Mouse (Mus musculus) heart, embryonic 15.5 days (tissue): ENCODE results near the gene Lamc2. TPM values are rescaled to one million over a fixed set of nuclear protein-coding genes. Genes with fewer than 3 reads are reported as not detected.
A peak's percentile ranks its signal among the peaks of the same experiment; 100 is the strongest.

Experiments used
- ATAC-seq: fragments of 200-750 bp; cut with Nextera tagmentation; replicated peaks from 2 replicates; pipeline ENCODE4 v1.8.0; 2017; ENCODE audit warnings: low read depth, moderate TSS enrichment; ENCODE audit not compliant: insufficient number of reproducible peaks, insufficient read depth, low FRiP score
- H3K27ac ChIP-seq: fragments of 300-500 bp; sonication (generic); 2 replicates; pipeline ENCODE4 v1.5.1; 2015; ENCODE audit warnings: mild to moderate bottlenecking, inconsistent platforms
- H3K27me3 ChIP-seq: fragments of 300-500 bp; sonication (generic); 2 replicates; pipeline ENCODE4 v1.6.1; 2015; ENCODE audit warnings: inconsistent platforms
- H3K36me3 ChIP-seq: fragments of 300-500 bp; sonication (generic); 2 replicates; pipeline ENCODE4 v1.6.1; 2015; ENCODE audit warnings: mild to moderate bottlenecking, inconsistent platforms
- H3K4me1 ChIP-seq: fragments of 300-500 bp; sonication (generic); replicated peaks from 2 replicates; pipeline ENCODE4 v1.6.1; 2015; ENCODE audit warnings: inconsistent platforms
- H3K4me2 ChIP-seq: fragments of 300-500 bp; sonication (generic); 2 replicates; pipeline ENCODE4 v1.6.1; 2015; ENCODE audit warnings: inconsistent platforms, mild to moderate bottlenecking, moderate library complexity
- H3K4me3 ChIP-seq: fragments of 300-500 bp; sonication (generic); 2 replicates; pipeline ENCODE4 v1.5.1; 2015; ENCODE audit warnings: mild to moderate bottlenecking, inconsistent platforms
- H3K9ac ChIP-seq: fragments of 300-500 bp; sonication (generic); 2 replicates; pipeline ENCODE4 v1.6.1; 2015; ENCODE audit warnings: mild to moderate bottlenecking, inconsistent platforms
- H3K9me3 ChIP-seq: fragments of 300-500 bp; sonication (generic); replicated peaks from 2 replicates; pipeline ENCODE4 v1.6.1; 2016; ENCODE audit warnings: inconsistent platforms
- WGBS: fragments of 180-500 bp; shearing (Covaris S2); methylation state at CpG from one replicate; pipeline ENCODE4 v1.1.7; 2015; ENCODE audit warnings: mixed read lengths; 5-methylcytosine and 5-hydroxymethylcytosine counted together
- polyA plus RNA-seq: library from polyadenylated mRNA; unstranded; fragments of >200 nt; fragmentation: Nextera tagmentation; extraction: Ambion mirVana; gene quantifications from 2 replicates; pipeline ENCODE4 v1.2.1, GENCODE M21; 2015

The Lamc2 gene
- 7.8 and 12.7 TPM in 2 replicates for polyA plus RNA-seq

DNA sequence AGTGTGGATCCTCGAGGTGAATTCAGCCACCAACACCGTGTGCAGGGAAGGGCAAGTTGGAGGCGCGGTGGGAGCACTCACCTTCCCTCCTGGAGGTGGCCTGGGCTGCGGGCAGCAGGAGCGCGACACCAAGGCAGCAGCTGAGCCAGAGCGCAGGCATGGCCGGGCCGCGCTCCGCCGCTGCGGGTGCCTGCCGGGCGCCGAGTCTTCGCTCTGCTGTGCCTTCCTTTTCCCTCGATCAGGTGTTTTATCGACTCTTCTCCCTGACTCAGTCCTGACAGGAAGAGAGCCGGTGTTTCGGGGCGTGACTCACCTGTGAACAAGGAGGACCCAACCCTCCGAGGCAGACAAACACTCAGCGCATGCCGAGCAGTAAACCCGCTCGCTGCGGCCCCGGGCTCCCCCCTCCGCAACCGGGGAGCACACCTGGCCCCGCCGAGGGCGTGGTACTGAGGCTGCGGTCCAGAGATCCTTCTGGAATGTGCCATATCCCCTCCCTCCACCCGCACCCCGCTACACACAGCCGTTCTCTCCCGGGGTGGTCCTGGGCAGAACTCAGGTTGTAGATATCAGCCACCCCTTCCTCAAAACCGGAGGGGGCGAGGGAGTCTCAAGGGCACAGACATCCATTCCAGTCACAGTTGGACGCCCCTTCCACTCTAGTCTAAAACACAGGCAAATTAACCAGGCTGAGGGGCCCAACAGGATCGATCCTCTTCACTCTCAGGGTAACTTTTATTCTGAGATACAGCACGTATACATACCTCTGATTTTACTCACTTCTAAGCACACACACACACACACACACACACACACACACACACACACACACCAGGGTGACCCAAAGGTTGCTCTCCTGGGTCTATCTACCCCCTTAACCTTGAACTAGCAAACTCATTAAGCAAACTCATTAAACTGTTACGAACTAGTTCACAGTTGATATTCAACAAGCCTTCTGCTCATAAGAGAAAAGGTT, at the start of gene Lamc2:
Gene Lamc2 (minus strand): TSS at position 620 of the 976 bp plus-strand sequence.
- H3K9ac ChIP-seq, result peak within 1 kb of the TSS; percentile 66
- H3K4me3 ChIP-seq, result peak within 1 kb of the TSS; percentile 55
- WGBS, result 9% methylated on average over 34 of the region's 46 CpGs
- peaks cover 25% of the 10 kb centered on the region for H3K4me1 ChIP-seq
- H3K4me2 ChIP-seq, result peak within 1 kb of the TSS; percentile 83
- H3K27ac ChIP-seq, result 0 out of 2 replicates have a peak within 1 kb of the TSS, but pooled peaks have one; percentile 14
- no peaks in the 10 kb centered on the region for H3K36me3 ChIP-seq
- no peaks in the 10 kb centered on the region; the same call in 1 of the 2 replicates for H3K27me3 ChIP-seq
- H3K9me3 ChIP-seq, result no peaks in the 10 kb centered on the region
- peak; percentile 64 for ATAC-seq

GRCm38 (mm10) chr1:153235576-153235975, 49.3 kb upstream of the Lamc2 start:
- no peaks in the 10 kb centered on the region for H3K27me3 ChIP-seq
- no peak overlapping the region for H3K4me2 ChIP-seq
- H3K4me1 ChIP-seq, result no peaks in the 10 kb centered on the region
- ATAC-seq, result no peak
- peaks cover 70% of the 10 kb centered on the region for H3K36me3 ChIP-seq
- no peaks in the 10 kb centered on the region for H3K9me3 ChIP-seq
- no peak overlapping the region for H3K9ac ChIP-seq
- WGBS, result 54% methylated on average over 4 of the region's 4 CpGs
- H3K4me3 ChIP-seq, result no peak overlapping the region
- H3K27ac ChIP-seq, result peak overlapping the region; percentile 51

DNA sequence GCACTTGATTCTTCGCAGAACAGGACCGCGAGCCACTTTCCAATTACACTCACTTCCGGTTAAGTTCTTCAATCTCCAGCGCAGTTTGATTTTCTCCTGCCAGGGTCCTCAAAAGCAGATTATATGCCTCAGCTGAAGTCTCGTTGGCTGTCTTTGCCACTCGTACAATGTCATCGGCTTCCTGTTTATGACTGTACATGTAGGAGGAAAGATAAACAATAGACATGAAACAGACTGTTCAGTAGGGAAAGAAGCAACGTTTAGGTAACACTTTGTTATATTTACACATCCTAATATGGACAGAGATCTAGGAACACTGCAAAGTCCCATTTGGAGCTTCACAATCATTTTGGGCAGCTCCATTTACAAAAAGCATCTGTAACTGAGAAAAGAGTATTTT, 45.4 kb upstream of the Lamc2 start:
- H3K27ac ChIP-seq, result no peak overlapping the region
- no peak overlapping the region for H3K4me2 ChIP-seq
- WGBS, result 83% methylated on average over 9 of the region's 9 CpGs
- H3K4me3 ChIP-seq, result no peak overlapping the region
- ATAC-seq, result no peak
- H3K4me1 ChIP-seq, result no peaks in the 10 kb centered on the region
- no peak overlapping the region for H3K9ac ChIP-seq
- H3K36me3 ChIP-seq, result peaks cover 79% of the 10 kb centered on the region
- no peaks in the 10 kb centered on the region for H3K9me3 ChIP-seq
- no peaks in the 10 kb centered on the region for H3K27me3 ChIP-seq

DNA sequence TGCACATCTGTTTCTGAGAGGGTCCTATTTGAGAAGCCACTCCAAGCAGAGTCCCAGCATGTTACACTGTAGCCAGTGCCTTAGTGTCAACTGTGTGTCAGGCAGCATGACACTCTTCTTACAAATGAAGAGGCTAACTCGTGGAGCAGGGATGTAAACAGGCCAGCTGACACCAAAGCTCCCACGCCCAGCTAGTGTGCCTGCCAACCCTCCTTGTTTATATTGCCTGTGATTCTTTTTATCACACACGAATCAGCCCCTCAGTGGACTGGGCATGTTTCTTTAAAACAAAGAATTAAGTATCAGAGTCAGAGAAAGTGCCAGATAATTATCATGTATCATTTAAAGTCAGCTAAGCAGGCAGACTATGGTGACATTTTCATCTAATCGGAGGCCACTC, 41.7 kb upstream of the Lamc2 start:
- no peak overlapping the region for H3K4me3 ChIP-seq
- H3K9ac ChIP-seq, result no peak overlapping the region
- no peak overlapping the region for H3K4me2 ChIP-seq
- ATAC-seq, result no peak
- peaks cover 92% of the 10 kb centered on the region for H3K36me3 ChIP-seq
- no peaks in the 10 kb centered on the region for H3K27me3 ChIP-seq
- WGBS, result 62% methylated on average over 4 of the region's 4 CpGs
- no peaks in the 10 kb centered on the region for H3K9me3 ChIP-seq
- no peaks in the 10 kb centered on the region for H3K4me1 ChIP-seq
- no peak overlapping the region for H3K27ac ChIP-seq

GRCm38 (mm10) chr1:153227096-153227495, 40.8 kb upstream of the Lamc2 start:
- Histone ChIP-seq H3K9ac (no peak overlapping the region), H3K4me1 (no peaks in the 10 kb centered on the region), H3K27ac (no peak overlapping the region), H3K4me2 (no peak overlapping the region), H3K4me3 (no peak overlapping the region), H3K9me3 (no peaks in the 10 kb centered on the region), H3K36me3 (peaks cover 92% of the 10 kb centered on the region), H3K27me3 (no peaks in the 10 kb centered on the region)
- no peak for ATAC-seq
- WGBS, result 75% methylated on average over 8 of the region's 8 CpGs

- Histone ChIP-seq H3K4me1 (no peaks in the 10 kb centered on the region), H3K9ac (no peak overlapping the region), H3K4me2 (no peak overlapping the region), H3K27ac (no peak overlapping the region), H3K27me3 (no peaks in the 10 kb centered on the region), H3K9me3 (no peaks in the 10 kb centered on the region), H3K36me3 (peaks cover 92% of the 10 kb centered on the region), H3K4me3 (no peak overlapping the region)
- no peak for ATAC-seq
- 85% methylated on average over 21 of the region's 21 CpGs for WGBS
Measured at GRCm38 (mm10) chr1:153225786-153226725, 39.8 kb upstream of the Lamc2 start.

GRCm38 (mm10) chr1:153224331-153224730, 38.1 kb upstream of the Lamc2 start:
- ATAC-seq, result 0 out of 2 replicates have a peak, but pooled peaks have one; percentile 47
- Histone ChIP-seq H3K4me3 (no peak overlapping the region), H3K27ac (peak overlapping the region; percentile 45), H3K4me2 (no peak overlapping the region), H3K36me3 (peaks cover 88% of the 10 kb centered on the region), H3K9ac (no peak overlapping the region), H3K9me3 (no peaks in the 10 kb centered on the region), H3K4me1 (no peaks in the 10 kb centered on the region), H3K27me3 (no peaks in the 10 kb centered on the region)
- WGBS, result 68% methylated on average over 5 of the region's 5 CpGs

DNA sequence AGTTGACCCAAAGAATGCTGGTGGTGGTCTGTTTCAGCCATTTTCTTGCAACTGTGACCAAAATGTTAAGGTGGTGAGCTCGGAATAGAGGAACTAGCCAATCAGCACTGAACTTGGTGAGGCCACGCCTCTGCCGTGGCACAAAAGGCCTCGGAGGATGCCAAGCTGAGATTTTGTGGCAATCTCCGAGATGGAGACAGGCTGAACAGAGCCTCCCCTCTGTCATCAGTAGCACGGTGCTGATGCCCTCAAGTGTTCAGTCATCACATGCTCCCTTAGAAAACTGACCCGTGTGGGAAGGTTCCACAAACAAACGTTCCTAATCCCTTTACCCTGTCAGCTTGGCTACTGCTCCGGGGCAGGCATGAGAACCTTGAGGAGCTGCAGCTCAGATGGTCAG, 33.1 kb upstream of the Lamc2 start:
- H3K9ac ChIP-seq, result no peak overlapping the region
- H3K9me3 ChIP-seq, result no peaks in the 10 kb centered on the region
- no peak for ATAC-seq
- H3K27me3 ChIP-seq, result no peaks in the 10 kb centered on the region
- no peaks in the 10 kb centered on the region for H3K4me1 ChIP-seq
- H3K36me3 ChIP-seq, result peaks cover 48% of the 10 kb centered on the region
- no peak overlapping the region for H3K4me3 ChIP-seq
- 48% methylated on average over 9 of the region's 9 CpGs for WGBS
- no peak overlapping the region for H3K4me2 ChIP-seq
- H3K27ac ChIP-seq, result no peak overlapping the region

GRCm38 (mm10) chr1:153216516-153216915, 30.3 kb upstream of the Lamc2 start:
- Histone ChIP-seq H3K27ac (no peak overlapping the region), H3K36me3 (peaks cover 21% of the 10 kb centered on the region), H3K27me3 (no peaks in the 10 kb centered on the region), H3K9ac (no peak overlapping the region), H3K9me3 (no peaks in the 10 kb centered on the region), H3K4me2 (no peak overlapping the region), H3K4me3 (no peak overlapping the region), H3K4me1 (0 out of 2 replicates have a peak, but pooled peaks cover 1% of the 10 kb centered on the region)
- ATAC-seq, result no peak
- 80% methylated on average over 4 of the region's 4 CpGs for WGBS

DNA sequence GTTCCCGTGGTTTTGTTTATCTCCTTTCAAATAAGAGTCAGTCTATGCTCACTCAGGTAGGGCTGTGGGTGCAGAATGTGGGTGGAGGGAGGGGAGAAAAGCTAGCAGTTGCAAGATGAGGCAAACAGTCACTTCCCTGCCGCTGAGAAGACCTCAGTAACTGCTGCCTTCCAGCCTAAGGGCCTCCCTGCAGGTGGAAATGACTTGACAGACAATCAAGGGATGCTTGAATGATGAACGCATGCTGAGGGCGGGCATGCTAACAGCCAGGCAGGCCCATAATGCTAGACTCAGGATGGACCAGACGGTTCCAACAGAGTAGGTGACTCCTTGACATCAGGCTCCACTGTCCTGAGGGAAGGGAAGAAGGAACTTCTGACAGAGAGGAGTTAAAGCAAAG, 29.4 kb upstream of the Lamc2 start:
- ATAC-seq, result no peak
- peaks cover 12% of the 10 kb centered on the region for H3K36me3 ChIP-seq
- WGBS, result 75% methylated on average over 5 of the region's 5 CpGs
- no peak overlapping the region for H3K4me2 ChIP-seq
- no peak overlapping the region for H3K27ac ChIP-seq
- no peak overlapping the region for H3K4me3 ChIP-seq
- H3K4me1 ChIP-seq, result 0 out of 2 replicates have a peak, but pooled peaks cover 5% of the 10 kb centered on the region
- H3K27me3 ChIP-seq, result no peaks in the 10 kb centered on the region
- no peak overlapping the region for H3K9ac ChIP-seq
- no peaks in the 10 kb centered on the region for H3K9me3 ChIP-seq

- 25% methylated on average over 4 of the region's 4 CpGs for WGBS
- Histone ChIP-seq H3K27me3 (no peaks in the 10 kb centered on the region), H3K9ac (no peak overlapping the region), H3K4me1 (peaks cover 8% of the 10 kb centered on the region), H3K36me3 (no peaks in the 10 kb centered on the region), H3K4me2 (no peak overlapping the region), H3K4me3 (no peak overlapping the region), H3K27ac (no peak overlapping the region), H3K9me3 (no peaks in the 10 kb centered on the region)
- no peak for ATAC-seq
Measured at GRCm38 (mm10) chr1:153210992-153211391, 24.7 kb upstream of the Lamc2 start.
